Mouse (Mus musculus) midbrain, embryonic 10.5 days (tissue): ENCODE measurements around the gene Slitrk3. TPM values are rescaled to one million over a fixed set of nuclear protein-coding genes. Genes with fewer than 3 reads are reported as not detected.

Experiments used
- DNase-seq: peaks from one replicate; pipeline ENCODE4 v3.0.0-alpha.2; 2017; ENCODE audit warnings: low spot score
- H3K27ac ChIP-seq: fragments of 300-500 bp; sonication (generic); replicated peaks from 2 replicates; pipeline ENCODE4 v1.5.1; 2016; ENCODE audit warnings: mild to moderate bottlenecking
- H3K27me3 ChIP-seq: fragments of 300-500 bp; sonication (generic); 2 replicates; pipeline ENCODE4 v1.6.1; 2016; ENCODE audit warnings: low read depth, mild to moderate bottlenecking; ENCODE audit not compliant: poor library complexity, severe bottlenecking
- H3K36me3 ChIP-seq: fragments of 300-500 bp; sonication (generic); 2 replicates; pipeline ENCODE4 v1.6.1; 2016; ENCODE audit warnings: mild to moderate bottlenecking, moderate library complexity
- H3K4me1 ChIP-seq: fragments of 300-500 bp; sonication (generic); 2 replicates; pipeline ENCODE4 v1.6.1; 2016
- H3K4me3 ChIP-seq: fragments of 300-500 bp; sonication (generic); 2 replicates; pipeline ENCODE4 v1.5.1; 2016; ENCODE audit warnings: mild to moderate bottlenecking, moderate library complexity
- H3K9me3 ChIP-seq: fragments of 300-500 bp; sonication (generic); replicated peaks from 2 replicates; pipeline ENCODE4 v1.6.1; 2016; ENCODE audit warnings: mild to moderate bottlenecking
- WGBS: fragments of 180-500 bp; shearing (Covaris S2); methylation state at CpG from one replicate; pipeline ENCODE4 v1.1.7; 2016; 5-methylcytosine and 5-hydroxymethylcytosine counted together
- polyA plus RNA-seq: library from polyadenylated mRNA; unstranded; fragments of >200 nt; fragmentation: Nextera tagmentation; extraction: Ambion mirVana; gene quantifications from 2 replicates; pipeline ENCODE4 v1.2.1, GENCODE M21; 2016

The Slitrk3 gene
- polyA plus RNA-seq, 1 experiment from 2014 or later: 0.52 TPM

GRCm38 (mm10) chr3:73002933-73003696 lies 54.5 kb downstream of the Slitrk3 start:
- 91% methylated on average over 4 of the region's 4 CpGs for WGBS
- DNase-seq: no peak
- Histone ChIP-seq H3K4me3 (no peak overlapping the region), H3K36me3 (no peaks in the 10 kb centered on the region), H3K27ac (no peak overlapping the region), H3K27me3 (no peaks in the 10 kb centered on the region), H3K4me1 (peaks cover 6% of the 10 kb centered on the region), H3K9me3 (no peaks in the 10 kb centered on the region)

GRCm38 (mm10) chr3:72997517-72997916 lies 60.1 kb downstream of the Slitrk3 start:
- Histone ChIP-seq H3K27me3 (no peaks in the 10 kb centered on the region), H3K4me3 (no peak overlapping the region), H3K27ac (no peak overlapping the region), H3K4me1 (no peaks in the 10 kb centered on the region), H3K36me3 (no peaks in the 10 kb centered on the region), H3K9me3 (no peaks in the 10 kb centered on the region)
- WGBS: 77% methylated on average over 4 of the region's 4 CpGs
- DNase-seq: no peak

Other genes starting within 250 kb of the Slitrk3 start
- 0.02 TPM in 1 of 2 replicates, not detected in the other for gene Sis, start 89.9 kb downstream of the Slitrk3 start, polyA plus RNA-seq